Mouse (Mus musculus) embryonic fibroblast, embryonic 13.5 days (primary cell): ENCODE data around the gene Gm20388.

Source experiments
- CTCF ChIP-seq: IDR thresholded peaks from 2 replicates; pipeline ENCODE4 v1.5.1; 2011; ENCODE audit warnings: mild to moderate bottlenecking, control low read depth, low read length, moderate library complexity, borderline replicate concordance; ENCODE audit not compliant: insufficient read depth
- POLR2A ChIP-seq: IDR thresholded peaks from 2 replicates; pipeline ENCODE4 v1.6.1; 2011; ENCODE audit warnings: low read depth, mild to moderate bottlenecking, control low read depth, low read length, moderate library complexity

- TF ChIP-seq CTCF, result no peak
- no peak for TF ChIP-seq POLR2A
These were observed 956.7 kb downstream of the Gm20388 start for GRCm38 (mm10) chr8:120867386-120867785.
